Mouse (Mus musculus): ENCODE results near the gene Morc2b. TPM values are rescaled to one million over a fixed set of nuclear protein-coding genes. Genes with fewer than 3 reads are reported as not detected.
A peak's percentile ranks its signal among the peaks of the same experiment; 100 is the strongest.
"Not testable (repeated sequence)": the region's sequence is repeated elsewhere in the genome, so short reads cannot be mapped to it uniquely, and the experiment has no call there.

Gene Morc2b
- 0.10 TPM in 1 of 2 replicates, not detected in the other for polyA plus RNA-seq (2016; fragmentation: Nextera tagmentation; extraction: Ambion mirVana)

- no peak for ATAC-seq (ENCODE audit: low FRiP score)
- WGBS, result 75% methylated on average over 18 of the region's 18 CpGs
Observed at GRCm38 (mm10) chr17:33139261-33139820, at the start of gene Morc2b. Gene Morc2b (minus strand): TSS chr17:33139683.

DNA sequence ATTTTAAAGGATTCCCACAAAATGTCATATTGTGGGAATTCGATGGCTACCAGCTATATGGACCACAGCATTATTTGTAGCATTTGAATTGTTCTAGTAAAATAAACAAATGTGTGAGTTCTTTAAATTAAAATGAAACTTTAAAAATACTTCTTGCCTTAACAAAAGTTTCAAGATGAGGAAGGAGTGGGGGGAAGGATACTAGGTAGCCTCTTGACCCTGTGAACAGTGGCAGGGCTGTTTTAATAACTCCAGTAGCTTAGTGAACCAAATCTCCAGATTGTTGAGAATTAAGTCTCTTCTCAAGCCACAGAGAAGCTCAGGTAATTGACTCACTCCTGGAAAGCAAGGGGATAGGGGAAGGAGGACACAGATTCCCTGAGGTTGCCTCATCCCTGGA, 28.7 kb upstream of the Morc2b start, which contains the start of gene Olfr55:
Gene Olfr55, plus strand, starts transcription at position 301 of the 400 bp plus-strand sequence.
- 76% methylated on average over 1 of the region's 1 CpGs for WGBS
- H3K27me3 ChIP-seq; H3K9me3 ChIP-seq; H3K9ac ChIP-seq; H3K36me3 ChIP-seq (replicated peaks); H3K4me3 ChIP-seq (replicated peaks); H3K27ac ChIP-seq; ATAC-seq (ENCODE audit: low FRiP score); H3K4me2 ChIP-seq; H3K4me1 ChIP-seq: not testable (repeated sequence)

More at GRCm38 (mm10) chr17:33139261-33139820, at the start of gene Morc2b:
- 0 out of 2 replicates have a peak, but pooled peaks cover 9% of the 10 kb centered on the region for H3K9me3 ChIP-seq
- H3K27ac ChIP-seq, result no peak within 1 kb of the TSS
- H3K9ac ChIP-seq, result no peak within 1 kb of the TSS
- no peaks in the 10 kb centered on the region for H3K27me3 ChIP-seq
- H3K4me2 ChIP-seq, result no peak within 1 kb of the TSS
- no peaks in the 10 kb centered on the region for H3K36me3 ChIP-seq (replicated peaks)
- H3K4me3 ChIP-seq (replicated peaks), result no peak within 1 kb of the TSS
- no peaks in the 10 kb centered on the region for H3K4me1 ChIP-seq

- no peak for ATAC-seq (ENCODE audit: low FRiP score)
- Histone ChIP-seq H3K4me3 (replicated peaks) (no peak overlapping the region), H3K9me3 (no peaks in the 10 kb centered on the region), H3K27ac (no peak overlapping the region), H3K36me3 (replicated peaks) (no peaks in the 10 kb centered on the region), H3K4me2 (no peak overlapping the region), H3K9ac (no peak overlapping the region), H3K4me1 (no peaks in the 10 kb centered on the region), H3K27me3 (no peaks in the 10 kb centered on the region)
- WGBS, result 62% methylated on average over 2 of the region's 2 CpGs
Observed at GRCm38 (mm10) chr17:33126257-33126656, 13.2 kb downstream of the Morc2b start.

DNA sequence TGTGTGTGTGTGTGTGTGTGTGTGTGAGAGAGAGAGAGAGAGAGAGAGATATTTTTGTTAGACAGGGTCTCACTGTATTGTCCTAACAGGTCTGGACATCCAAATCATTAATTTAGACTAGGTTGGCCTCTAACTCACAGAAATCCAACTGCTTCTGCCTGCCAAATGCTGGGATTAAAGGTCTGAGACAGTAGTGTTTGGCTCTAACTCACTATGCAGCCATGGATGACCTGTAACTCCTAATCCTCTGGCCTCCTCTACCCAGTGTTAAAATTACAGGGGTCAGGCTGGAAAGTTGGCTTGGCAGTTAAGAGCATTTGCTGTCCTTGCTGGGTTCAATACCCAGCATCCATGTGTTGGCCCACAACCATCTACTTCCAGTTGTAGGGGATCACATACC, 14.9 kb downstream of the Morc2b start:
- no peaks in the 10 kb centered on the region for H3K27me3 ChIP-seq
- no peaks in the 10 kb centered on the region for H3K4me1 ChIP-seq
- H3K4me2 ChIP-seq, result no peak overlapping the region
- H3K4me3 ChIP-seq (replicated peaks), result no peak overlapping the region
- no peak for ATAC-seq (ENCODE audit: low FRiP score)
- H3K36me3 ChIP-seq (replicated peaks), result no peaks in the 10 kb centered on the region
- no peak overlapping the region for H3K9ac ChIP-seq
- no peak overlapping the region for H3K27ac ChIP-seq
- no peaks in the 10 kb centered on the region for H3K9me3 ChIP-seq

GRCm38 (mm10) chr17:33097396-33097795, 42.1 kb downstream of the Morc2b start:
- WGBS, result 85% methylated on average over 2 of the region's 2 CpGs
- no peaks in the 10 kb centered on the region for H3K36me3 ChIP-seq (replicated peaks)
- H3K4me2 ChIP-seq, result no peak overlapping the region
- no peaks in the 10 kb centered on the region for H3K27me3 ChIP-seq
- no peak overlapping the region for H3K9ac ChIP-seq
- peaks cover 14% of the 10 kb centered on the region for H3K4me1 ChIP-seq
- no peak for ATAC-seq (ENCODE audit: low FRiP score)
- H3K9me3 ChIP-seq, result no peaks in the 10 kb centered on the region
- no peak overlapping the region for H3K27ac ChIP-seq
- no peak overlapping the region for H3K4me3 ChIP-seq (replicated peaks)

DNA sequence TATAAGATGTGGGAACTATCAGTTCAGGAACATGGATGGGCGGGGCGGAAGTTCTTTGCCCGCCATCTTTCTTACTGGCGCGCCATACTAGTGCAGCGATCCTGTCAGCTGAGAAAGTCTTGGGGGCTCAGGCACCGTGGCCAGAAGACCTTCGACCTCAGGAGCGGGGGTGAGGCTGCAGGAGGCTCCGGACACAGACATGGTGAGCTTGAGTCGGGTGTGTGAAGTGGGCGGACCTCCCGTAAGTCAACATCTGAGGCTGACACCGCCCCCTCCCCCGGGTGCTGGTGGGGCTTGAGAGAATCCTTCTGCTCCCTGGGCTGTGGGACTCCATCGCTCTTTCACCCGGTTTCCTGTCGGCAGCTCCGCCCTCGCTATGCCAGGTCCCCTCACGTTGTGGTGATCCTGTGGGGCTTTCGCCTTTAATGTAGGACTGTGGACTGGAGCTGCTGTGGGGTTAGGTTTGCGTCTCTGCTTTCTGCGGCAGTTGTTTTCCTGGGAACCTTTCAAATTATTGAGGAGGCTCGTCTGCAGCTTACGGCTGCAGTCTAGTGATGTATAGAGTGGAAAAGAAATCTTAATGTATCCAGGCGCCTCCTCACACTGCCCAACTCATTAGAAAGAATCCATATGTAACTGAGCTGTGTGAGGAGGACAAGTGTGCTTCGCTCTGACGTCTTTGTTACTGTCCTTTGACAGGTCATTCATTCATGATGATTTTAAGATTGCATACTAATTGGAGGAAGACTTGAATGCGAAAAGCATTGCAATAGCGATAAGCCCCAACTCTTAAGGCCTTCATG, 46.9 kb downstream of the Morc2b start:
- WGBS, result 2% methylated on average over 31 of the region's 31 CpGs
- H3K27me3 ChIP-seq, result no peaks in the 10 kb centered on the region
- peaks cover 16% of the 10 kb centered on the region for H3K4me1 ChIP-seq
- peak; percentile 71 for ATAC-seq (ENCODE audit: low FRiP score)
- peak overlapping the region; percentile 71 for H3K4me2 ChIP-seq
- peak overlapping the region; percentile 76 for H3K9ac ChIP-seq
- H3K4me3 ChIP-seq (replicated peaks), result peak overlapping the region; percentile 84
- H3K27ac ChIP-seq, result peak overlapping the region; percentile 87
- H3K36me3 ChIP-seq (replicated peaks), result no peaks in the 10 kb centered on the region
- no peaks in the 10 kb centered on the region for H3K9me3 ChIP-seq

DNA sequence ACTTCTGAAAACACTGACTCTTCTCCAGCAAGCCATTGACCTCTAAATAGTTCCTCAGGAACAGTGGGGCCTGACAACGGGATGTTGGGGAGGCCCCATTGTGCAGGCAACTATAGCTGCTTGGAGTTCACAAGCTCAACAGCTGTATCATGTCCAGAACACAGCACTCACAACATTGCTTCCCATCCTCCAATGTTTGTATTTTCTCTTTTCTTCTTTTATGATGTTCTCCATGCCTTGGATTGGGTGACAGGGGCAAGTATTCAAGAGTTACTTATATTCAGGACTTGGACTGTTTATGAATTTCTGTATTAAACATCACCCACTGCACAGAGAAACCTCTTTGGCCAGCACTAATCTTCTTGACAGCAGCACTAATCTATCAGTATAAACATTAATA, 47.9 kb downstream of the Morc2b start:
- Histone ChIP-seq H3K27ac (no peak overlapping the region), H3K27me3 (no peaks in the 10 kb centered on the region), H3K9me3 (no peaks in the 10 kb centered on the region), H3K4me3 (replicated peaks) (peak overlapping the region; percentile 84; the same call in 1 of the 2 replicates), H3K9ac (no peak overlapping the region), H3K4me1 (peaks cover 16% of the 10 kb centered on the region), H3K36me3 (replicated peaks) (no peaks in the 10 kb centered on the region), H3K4me2 (no peak overlapping the region)
- no peak for ATAC-seq (ENCODE audit: low FRiP score)
- WGBS, result 96% methylated on average over 1 of the region's 1 CpGs

DNA sequence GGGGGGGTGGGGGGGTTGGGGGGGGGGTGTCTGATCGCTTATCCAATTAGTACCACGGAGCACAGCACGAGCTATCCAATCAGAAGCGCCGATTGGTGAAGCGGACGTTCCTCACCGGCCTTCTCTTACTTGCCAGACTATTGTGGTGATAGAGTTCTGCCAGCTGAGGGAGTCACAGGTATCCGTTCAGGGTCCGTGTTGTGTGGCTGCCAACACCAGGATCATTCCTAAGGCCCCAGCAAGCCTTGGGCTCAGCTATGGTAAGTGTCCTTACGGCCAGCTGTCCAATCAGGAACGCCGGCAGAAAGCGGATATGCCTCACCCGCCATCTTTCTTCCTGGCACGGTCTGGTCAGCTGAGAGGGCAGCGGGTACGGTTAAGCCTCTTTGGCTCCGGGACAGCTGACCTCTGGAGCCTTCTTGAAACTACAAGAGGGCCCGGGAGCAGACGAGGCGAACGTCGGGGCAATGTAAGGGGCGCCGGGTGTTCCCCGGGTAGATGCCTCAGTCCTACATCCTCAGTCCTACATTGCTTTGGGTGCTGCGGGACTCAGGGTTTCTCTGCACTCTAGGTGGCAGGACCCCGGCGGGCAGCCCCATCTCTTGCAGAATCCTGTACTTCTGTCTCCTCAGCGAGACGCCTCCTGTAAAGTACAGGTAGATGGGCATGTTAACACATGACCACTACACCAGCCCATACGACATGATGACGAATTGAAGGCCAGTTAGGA, 50.1 kb downstream of the Morc2b start, which contains the start of gene Zfp563:
Gene Zfp563, plus strand, starts transcription at position 91 of the 730 bp plus-strand sequence.
- Histone ChIP-seq H3K9ac (peak within 1 kb of the TSS; percentile 65), H3K9me3 (no peaks in the 10 kb centered on the region), H3K36me3 (replicated peaks) (no peaks in the 10 kb centered on the region), H3K27ac (peak within 1 kb of the TSS; percentile 91), H3K4me3 (replicated peaks) (peak within 1 kb of the TSS; percentile 63), H3K27me3 (no peaks in the 10 kb centered on the region), H3K4me1 (peaks cover 15% of the 10 kb centered on the region), H3K4me2 (peak within 1 kb of the TSS; percentile 61)
- peak; percentile 93 for ATAC-seq (ENCODE audit: low FRiP score)
- WGBS, result 3% methylated on average over 34 of the region's 34 CpGs

DNA sequence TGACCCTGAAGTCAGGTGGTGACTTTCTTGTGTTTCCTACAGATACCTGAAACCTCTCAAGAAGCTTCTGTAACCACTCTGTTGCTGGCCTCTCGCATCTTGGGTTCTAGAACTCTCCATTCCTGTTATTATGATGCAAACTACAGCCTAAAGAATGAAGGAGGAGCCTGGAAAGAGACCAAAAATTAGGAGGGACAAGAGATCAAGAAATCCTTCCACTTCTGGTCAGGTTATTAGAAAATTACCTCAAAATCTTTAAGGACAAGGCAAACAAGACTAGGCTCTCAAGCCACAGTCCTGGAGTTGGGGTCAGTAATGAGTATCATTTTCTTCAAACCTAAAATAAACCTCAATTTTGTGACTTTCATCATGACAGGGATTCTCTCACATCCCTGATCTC, 71.5 kb downstream of the Morc2b start, which contains the start of gene 4921501E09Rik:
Gene 4921501E09Rik, minus strand, starts transcription at position 101 of the 400 bp plus-strand sequence.
- 45% methylated on average over 1 of the region's 1 CpGs for WGBS

More for the DNA sequence above, 71.5 kb downstream of the Morc2b start, which contains the start of gene 4921501E09Rik:
- ATAC-seq (ENCODE audit: low FRiP score), result no peak
- Histone ChIP-seq H3K4me1 (no peaks in the 10 kb centered on the region), H3K27ac (no peak within 1 kb of the TSS), H3K4me2 (no peak within 1 kb of the TSS), H3K27me3 (peaks cover 4% of the 10 kb centered on the region; the same call in 1 of the 2 replicates), H3K36me3 (replicated peaks) (no peaks in the 10 kb centered on the region), H3K4me3 (replicated peaks) (no peak within 1 kb of the TSS), H3K9me3 (0 out of 2 replicates have a peak, but pooled peaks cover 5% of the 10 kb centered on the region), H3K9ac (no peak within 1 kb of the TSS)

Other genes with a start within 250 kb of the Morc2b start
- gene Zfp870, start 248.0 kb downstream of the Morc2b start, polyA plus RNA-seq (2016; fragmentation: Nextera tagmentation; extraction: Ambion mirVana), result 7.7 and 10.3 TPM in 2 replicates
- not detected in 2 replicates for gene Cyp4f14, start 222.3 kb downstream of the Morc2b start, polyA plus RNA-seq (2016; fragmentation: Nextera tagmentation; extraction: Ambion mirVana)
- gene Cyp4f13, start 192.3 kb downstream of the Morc2b start, polyA plus RNA-seq (2016; fragmentation: Nextera tagmentation; extraction: Ambion mirVana), result 4.3 and 7.0 TPM in 2 replicates
- gene Zfp472, start 173.9 kb downstream of the Morc2b start, polyA plus RNA-seq (2016; fragmentation: Nextera tagmentation; extraction: Ambion mirVana), result 11.2 and 11.3 TPM in 2 replicates
- gene Zfp952, start 146.6 kb downstream of the Morc2b start, polyA plus RNA-seq (2016; fragmentation: Nextera tagmentation; extraction: Ambion mirVana), result 16.6 and 18.2 TPM in 2 replicates
- gene Zfp763, start 106.3 kb downstream of the Morc2b start, polyA plus RNA-seq (2016; fragmentation: Nextera tagmentation; extraction: Ambion mirVana), result 21.7 and 23.6 TPM in 2 replicates
- gene 4921501E09Rik, start 71.6 kb downstream of the Morc2b start, polyA plus RNA-seq (2016; fragmentation: Nextera tagmentation; extraction: Ambion mirVana), result not detected in 2 replicates
- gene Zfp563, start 50.4 kb downstream of the Morc2b start, polyA plus RNA-seq (2016; fragmentation: Nextera tagmentation; extraction: Ambion mirVana), result 12.2 and 12.5 TPM in 2 replicates
- gene Olfr55, start 28.8 kb upstream of the Morc2b start, polyA plus RNA-seq (2016; fragmentation: Nextera tagmentation; extraction: Ambion mirVana), result not detected in 2 replicates
- not detected in 2 replicates for gene Olfr239, start 51.6 kb upstream of the Morc2b start, polyA plus RNA-seq (2016; fragmentation: Nextera tagmentation; extraction: Ambion mirVana)
- not detected in 2 replicates for gene Olfr1564, start 82.0 kb upstream of the Morc2b start, polyA plus RNA-seq (2016; fragmentation: Nextera tagmentation; extraction: Ambion mirVana)
- gene Zfp955a, start 115.5 kb upstream of the Morc2b start, polyA plus RNA-seq (2016; fragmentation: Nextera tagmentation; extraction: Ambion mirVana), result 20.4 and 21.0 TPM in 2 replicates
- 0.03 and 0.05 TPM in 2 replicates for gene Olfr63, start 125.0 kb upstream of the Morc2b start, polyA plus RNA-seq (2016; fragmentation: Nextera tagmentation; extraction: Ambion mirVana)
- gene Zfp955b, start 149.9 kb upstream of the Morc2b start, polyA plus RNA-seq (2016; fragmentation: Nextera tagmentation; extraction: Ambion mirVana), result 13.6 and 13.7 TPM in 2 replicates
- 16.0 and 18.0 TPM in 2 replicates for gene Zfp81, start 219.2 kb upstream of the Morc2b start, polyA plus RNA-seq (2016; fragmentation: Nextera tagmentation; extraction: Ambion mirVana)

Data from forebrain, embryonic 12.5 days (tissue).